Mouse (Mus musculus) MEL (cell line): Measurements from ENCODE around the gene Brpf3.

Experiments used
- CTCF ChIP-seq, 3 experiments: IDR thresholded peaks in 2 of 3; conservative IDR thresholded peaks in 1 of 3; 2 replicates each; pipeline ENCODE4 v1.5.1; 2011 to 2012; ENCODE audit warnings: low read length in 3 of 3, low read depth in 2 of 3, mild to moderate bottlenecking in 2 of 3, improper control_type of control experiment in 1 of 3, inconsistent platforms in 1 of 3, mixed read lengths in 1 of 3, moderate library complexity in 1 of 3; ENCODE audit not compliant: control insufficient read depth in 1 of 3, insufficient read depth in 1 of 3, poor library complexity in 1 of 3, severe bottlenecking in 1 of 3
- HCFC1 ChIP-seq: IDR thresholded peaks from 2 replicates; pipeline ENCODE4 v1.6.1; 2012; ENCODE audit warnings: low read depth, mild to moderate bottlenecking, inconsistent platforms, low read length, improper control_type of control experiment, moderate library complexity
- MEF2A ChIP-seq: IDR thresholded peaks from 2 replicates; pipeline ENCODE4 v1.6.1; 2014; ENCODE audit warnings: low read depth, mild to moderate bottlenecking, inconsistent platforms, low read length, improper control_type of control experiment; ENCODE audit not compliant: poor library complexity, insufficient replicate concordance, severe bottlenecking; ENCODE audit errors: extremely low read depth
- NELFE ChIP-seq: IDR thresholded peaks from 2 replicates; pipeline ENCODE4 v1.6.1; 2011; ENCODE audit warnings: low read depth, low read length, improper control_type of control experiment
- POLR2A ChIP-seq, 2 experiments: IDR thresholded peaks; 2 replicates each; pipeline ENCODE4 v1.6.1; 2011 to 2012; ENCODE audit warnings: low read length in 2 of 2, mild to moderate bottlenecking in 2 of 2, control low read depth in 1 of 2, improper control_type of control experiment in 1 of 2, low read depth in 1 of 2, moderate library complexity in 1 of 2; ENCODE audit not compliant: control insufficient read depth in 1 of 2, insufficient read depth in 1 of 2, poor library complexity in 1 of 2
- SIN3A ChIP-seq: IDR thresholded peaks from 2 replicates; pipeline ENCODE4 v1.6.1; 2012; ENCODE audit warnings: low read length, improper control_type of control experiment, inconsistent platforms
- SMC3 ChIP-seq: IDR thresholded peaks from 2 replicates; pipeline ENCODE4 v1.6.1; 2011; ENCODE audit warnings: low read depth, low read length, improper control_type of control experiment
- USF1 ChIP-seq: IDR thresholded peaks from 2 replicates; pipeline ENCODE4 v1.6.1; 2014; ENCODE audit warnings: low read depth, mild to moderate bottlenecking, inconsistent platforms, low read length, improper control_type of control experiment, moderate library complexity
- ZMIZ1 ChIP-seq: IDR thresholded peaks from 2 replicates; pipeline ENCODE4 v1.6.1; 2012; ENCODE audit warnings: low read depth, mild to moderate bottlenecking, inconsistent platforms, low read length, improper control_type of control experiment, moderate library complexity

DNA sequence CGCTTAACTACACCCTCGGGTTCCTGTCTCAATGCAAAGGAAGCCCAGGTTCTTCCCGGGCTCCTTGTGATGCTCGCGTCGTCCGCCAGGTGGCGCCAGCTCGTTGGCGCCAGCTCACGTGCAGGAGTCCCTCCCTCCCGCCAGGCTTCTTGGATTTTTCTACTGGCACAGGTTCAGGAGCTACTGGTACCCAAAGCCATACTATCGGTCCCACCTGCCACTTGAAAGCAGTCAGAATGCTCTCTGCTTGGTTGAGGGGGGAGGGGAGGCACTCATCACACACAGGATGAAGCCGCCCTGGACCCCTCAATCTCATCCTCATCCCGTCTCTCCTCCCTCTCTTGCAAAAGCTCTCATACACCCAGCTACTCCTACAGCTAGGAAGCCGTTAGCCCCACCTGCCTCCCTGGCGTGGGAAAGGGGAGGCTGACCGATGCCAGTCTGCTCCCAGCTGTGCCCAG, 79.1 kb downstream of the Brpf3 start:
- TF ChIP-seq SIN3A = 0 out of 2 replicates have a peak, but pooled peaks have one; percentile 29
- TF ChIP-seq USF1 = peak; percentile 68
- TF ChIP-seq ZMIZ1 = no peak
- peak; percentile 85 for TF ChIP-seq SMC3
- TF ChIP-seq CTCF (IDR thresholded peaks at IDR 0.05 in 2 of 3, conservative IDR thresholded peaks at IDR 0.05 in 1 of 3; ENCODE audit: control insufficient read depth in 1 of 3, insufficient read depth in 1 of 3, low read depth in 2 of 3, low read length in 3 of 3, poor library complexity in 1 of 3, severe bottlenecking in 1 of 3) = peak; percentile 95 to 98 (median 97)
- TF ChIP-seq NELFE = no peak
- 0 out of 2 replicates have a peak, but pooled peaks have one; percentile 26 for TF ChIP-seq HCFC1
- TF ChIP-seq POLR2A (IDR thresholded peaks at IDR 0.05; ENCODE audit: control insufficient read depth in 1 of 2, insufficient read depth in 1 of 2, low read depth in 1 of 2, low read length in 2 of 2, poor library complexity in 1 of 2) = no peak
- TF ChIP-seq MEF2A = no peak
